Mouse (Mus musculus) limb, embryonic 14.5 days (tissue): ENCODE results near the gene Gm20388. TPM values are rescaled to one million over a fixed set of nuclear protein-coding genes. Genes with fewer than 3 reads are reported as not detected.

Experiments
- ATAC-seq: fragments of 200-750 bp; cut with Nextera tagmentation; 2 replicates; pipeline ENCODE4 v1.8.0; 2017; ENCODE audit warnings: low read depth, moderate number of reproducible peaks, moderate TSS enrichment; ENCODE audit not compliant: low FRiP score
- DNase-seq: peaks from one replicate; pipeline ENCODE4 v3.0.0-alpha.2; 2015; ENCODE audit warnings: low spot score
- H3K27ac ChIP-seq: fragments of 300-500 bp; sonication (generic); replicated peaks from 2 replicates; pipeline ENCODE4 v1.5.1; 2014; ENCODE audit warnings: low read depth, mild to moderate bottlenecking, low read length, moderate library complexity, mixed read lengths
- H3K27me3 ChIP-seq: fragments of 300-500 bp; sonication (generic); 2 replicates; pipeline ENCODE4 v1.6.1; 2014; ENCODE audit warnings: low read length, mixed read lengths; ENCODE audit not compliant: control insufficient read depth, insufficient read depth
- H3K36me3 ChIP-seq: fragments of 300-500 bp; sonication (generic); 2 replicates; pipeline ENCODE4 v1.6.1; 2014; ENCODE audit warnings: mild to moderate bottlenecking, low read length, moderate library complexity, mixed read lengths; ENCODE audit not compliant: control insufficient read depth, insufficient read depth
- H3K4me1 ChIP-seq: fragments of 300-500 bp; sonication (generic); 2 replicates; pipeline ENCODE4 v1.6.1; 2014; ENCODE audit warnings: antibody characterized with exemption, low read length, mixed read lengths; ENCODE audit not compliant: control insufficient read depth, insufficient read depth
- H3K4me2 ChIP-seq: fragments of 300-500 bp; sonication (generic); replicated peaks from 2 replicates; pipeline ENCODE4 v1.6.1; 2014; ENCODE audit warnings: low read depth, mild to moderate bottlenecking, low read length, moderate library complexity; ENCODE audit not compliant: severe bottlenecking
- H3K4me3 ChIP-seq: fragments of 300-500 bp; sonication (generic); replicated peaks from 2 replicates; pipeline ENCODE4 v1.5.1; 2014; ENCODE audit warnings: low read length
- H3K9ac ChIP-seq: fragments of 300-500 bp; sonication (generic); 2 replicates; pipeline ENCODE4 v1.6.1; 2014; ENCODE audit warnings: mild to moderate bottlenecking, low read depth, low read length, moderate library complexity; ENCODE audit not compliant: severe bottlenecking
- H3K9me3 ChIP-seq: fragments of 300-500 bp; sonication (generic); 2 replicates; pipeline ENCODE4 v1.6.1; 2016; ENCODE audit warnings: low read length; ENCODE audit not compliant: control insufficient read depth
- POLR2A ChIP-seq: fragments of 200-500 bp; IDR thresholded peaks from 2 replicates; pipeline ENCODE4 v1.8.0; 2012; ENCODE audit warnings: inconsistent platforms, mild to moderate bottlenecking, moderate library complexity, borderline replicate concordance; ENCODE audit not compliant: insufficient read depth, insufficient read length; ENCODE audit errors: extremely low read depth
- WGBS: fragments of 180-500 bp; shearing (Covaris S2); extraction: QIAGEN DNeasy Blood & Tissue Kit; methylation state at CpG from one replicate; pipeline ENCODE4 v1.1.7; 2014; 5-methylcytosine and 5-hydroxymethylcytosine counted together
- polyA plus RNA-seq, 2 experiments: library from polyadenylated mRNA; depleted of rRNA in 1 of 2; stranded (reverse) in 1 of 2; unstranded in 1 of 2; fragments of >200 nt; fragmentation: Nextera tagmentation in 1 of 2; extraction: Ambion mirVana in 1 of 2; gene quantifications; 2 replicates each; pipeline versions ENCODE4 v1.2.1 to v1.2.3; 2012 to 2014

Gene Gm20388
- polyA plus RNA-seq, 2 experiments, result 1.9 to 49.9 TPM

DNA sequence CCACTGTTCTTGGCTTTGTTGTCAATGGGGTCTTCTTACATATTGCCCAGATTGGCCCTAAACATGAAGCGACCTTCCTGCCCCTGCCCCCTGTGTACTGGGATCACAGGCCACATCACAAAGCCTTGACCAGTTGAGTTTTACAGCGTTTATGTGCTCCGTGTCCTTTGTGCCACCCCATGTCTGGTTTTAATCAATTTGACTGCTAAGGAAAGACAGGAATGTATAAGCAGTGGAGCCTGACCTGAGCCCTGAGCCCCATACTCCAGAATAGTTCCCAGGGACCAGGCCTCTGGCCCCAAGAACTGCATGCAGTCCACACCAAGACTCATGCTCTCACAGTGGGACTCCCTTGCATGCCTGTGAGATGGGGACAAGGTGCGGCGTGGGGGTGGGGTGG lies 2964.5 kb downstream of the Gm20388 start:
- no peaks in the 10 kb centered on the region for H3K36me3 ChIP-seq
- peaks cover 3% of the 10 kb centered on the region; the same call in 1 of the 2 replicates for H3K4me1 ChIP-seq
- H3K4me2 ChIP-seq, result no peak overlapping the region
- DNase-seq (no peak), ATAC-seq (no peak)
- WGBS, result 35% methylated on average over 5 of the region's 5 CpGs
- H3K9me3 ChIP-seq, result no peaks in the 10 kb centered on the region
- no peak for TF ChIP-seq POLR2A
- no peak overlapping the region for H3K9ac ChIP-seq
- H3K4me3 ChIP-seq, result no peak overlapping the region
- H3K27ac ChIP-seq, result no peak overlapping the region
- no peaks in the 10 kb centered on the region for H3K27me3 ChIP-seq

DNA sequence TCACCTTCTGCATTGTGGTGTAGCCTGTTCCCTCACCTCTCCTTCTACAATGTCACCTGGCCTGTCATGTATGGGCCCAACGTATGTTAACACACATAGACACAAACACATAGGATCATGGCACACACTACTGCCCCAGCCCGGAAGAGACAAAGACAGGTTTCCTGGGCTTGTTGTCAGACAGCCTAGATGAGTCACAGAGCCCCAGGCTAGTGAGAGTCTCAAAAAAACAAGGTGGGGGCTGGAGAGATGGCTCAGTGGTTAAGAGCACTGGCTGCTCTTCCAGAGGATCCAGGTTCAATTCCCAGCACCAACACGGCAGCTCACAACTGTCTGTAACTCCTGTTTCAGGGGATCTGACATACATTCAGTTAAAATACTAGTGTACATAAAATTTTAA lies 2967.6 kb downstream of the Gm20388 start:
- no peak for DNase-seq
- H3K36me3 ChIP-seq, result peaks cover 20% of the 10 kb centered on the region

DNA sequence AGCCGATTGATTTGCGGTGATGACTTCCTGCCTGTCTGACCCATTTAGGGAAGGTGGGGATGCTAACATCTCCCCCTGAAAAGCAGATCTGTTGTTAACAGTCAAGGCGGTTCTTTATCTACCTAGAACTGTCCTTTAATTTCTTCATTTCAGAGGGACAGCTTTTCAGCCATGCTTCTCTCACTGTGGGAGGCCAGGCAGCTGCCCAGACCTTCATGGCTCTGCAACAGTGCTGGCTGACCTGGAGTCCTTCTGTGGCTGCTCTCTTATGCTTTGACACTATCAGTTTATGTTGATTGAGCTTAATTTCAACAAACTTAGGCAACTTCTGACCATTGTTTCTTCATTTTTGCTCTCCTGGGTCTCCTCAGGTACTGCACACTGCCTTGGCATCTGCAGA lies 2969.7 kb downstream of the Gm20388 start:
- Histone ChIP-seq H3K36me3 (peaks cover 40% of the 10 kb centered on the region), H3K9ac (no peak overlapping the region), H3K9me3 (no peaks in the 10 kb centered on the region), H3K4me1 (no peaks in the 10 kb centered on the region; the same call in 1 of the 2 replicates), H3K4me3 (no peak overlapping the region), H3K27ac (no peak overlapping the region), H3K4me2 (no peak overlapping the region), H3K27me3 (no peaks in the 10 kb centered on the region)
- WGBS, result 56% methylated on average over 3 of the region's 3 CpGs
- ATAC-seq, result no peak
- no peak for TF ChIP-seq POLR2A
- no peak for DNase-seq

More for the DNA sequence above, 2967.6 kb downstream of the Gm20388 start:
- Histone ChIP-seq H3K4me3 (no peak overlapping the region), H3K4me1 (peaks cover 3% of the 10 kb centered on the region; the same call in 1 of the 2 replicates), H3K4me2 (no peak overlapping the region), H3K9me3 (no peaks in the 10 kb centered on the region), H3K27ac (no peak overlapping the region), H3K27me3 (no peaks in the 10 kb centered on the region), H3K9ac (no peak overlapping the region)
- no peak for ATAC-seq
- WGBS, result 91% methylated on average over 3 of the region's 3 CpGs
- no peak for TF ChIP-seq POLR2A

DNA sequence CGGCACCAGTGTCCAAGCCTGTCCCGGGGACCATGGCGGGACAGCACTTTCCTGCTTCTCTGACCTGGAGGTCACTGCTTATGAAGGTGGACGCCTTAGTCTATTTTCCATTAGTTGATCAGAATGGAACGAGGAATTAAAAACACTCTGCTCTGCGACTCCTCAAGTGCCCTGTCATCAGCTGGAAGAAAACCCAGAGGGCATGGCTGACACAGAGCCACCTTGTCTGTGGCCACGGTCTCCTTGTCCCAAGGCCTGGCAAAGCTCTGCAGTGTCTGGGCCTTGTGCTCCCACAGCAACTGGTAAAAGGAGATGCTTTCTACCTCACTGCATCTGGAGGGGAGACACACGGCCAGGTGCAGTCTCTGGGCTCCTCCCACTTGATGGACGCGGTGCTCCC lies 2973.0 kb downstream of the Gm20388 start:
- TF ChIP-seq POLR2A, result no peak
- Histone ChIP-seq H3K4me2 (no peak overlapping the region), H3K27ac (no peak overlapping the region), H3K4me3 (no peak overlapping the region), H3K9me3 (no peaks in the 10 kb centered on the region), H3K27me3 (no peaks in the 10 kb centered on the region), H3K4me1 (no peaks in the 10 kb centered on the region), H3K9ac (no peak overlapping the region), H3K36me3 (peaks cover 73% of the 10 kb centered on the region)
- no peak for ATAC-seq
- WGBS, result 87% methylated on average over 10 of the region's 10 CpGs
- DNase-seq, result no peak

DNA sequence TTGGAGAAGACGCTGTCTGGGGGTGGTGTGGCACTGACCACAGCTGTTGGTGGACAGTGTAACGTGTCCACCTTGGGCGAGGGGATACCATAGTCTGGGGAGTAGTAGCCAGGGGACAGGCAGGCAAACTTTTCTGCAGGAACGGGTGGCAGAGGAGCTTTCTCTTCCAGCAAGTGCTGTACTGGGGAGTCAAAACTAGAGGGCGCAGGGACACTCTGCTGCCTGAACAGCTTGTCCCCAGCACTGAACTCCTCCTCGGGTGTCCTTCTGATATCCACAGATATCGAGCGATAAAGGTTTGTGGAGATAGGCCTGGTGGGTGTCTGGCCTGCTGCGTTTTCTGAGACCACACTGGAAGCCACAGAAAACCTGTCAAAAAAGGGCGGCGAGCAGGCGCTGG lies 2980.8 kb downstream of the Gm20388 start:
- Histone ChIP-seq H3K4me3 (no peak overlapping the region), H3K36me3 (peaks cover 99% of the 10 kb centered on the region), H3K27ac (no peak overlapping the region), H3K27me3 (no peaks in the 10 kb centered on the region), H3K9ac (no peak overlapping the region), H3K4me2 (no peak overlapping the region), H3K4me1 (no peaks in the 10 kb centered on the region), H3K9me3 (no peaks in the 10 kb centered on the region)
- TF ChIP-seq POLR2A, result no peak
- ATAC-seq (no peak), DNase-seq (no peak)
- WGBS, result 87% methylated on average over 12 of the region's 12 CpGs

DNA sequence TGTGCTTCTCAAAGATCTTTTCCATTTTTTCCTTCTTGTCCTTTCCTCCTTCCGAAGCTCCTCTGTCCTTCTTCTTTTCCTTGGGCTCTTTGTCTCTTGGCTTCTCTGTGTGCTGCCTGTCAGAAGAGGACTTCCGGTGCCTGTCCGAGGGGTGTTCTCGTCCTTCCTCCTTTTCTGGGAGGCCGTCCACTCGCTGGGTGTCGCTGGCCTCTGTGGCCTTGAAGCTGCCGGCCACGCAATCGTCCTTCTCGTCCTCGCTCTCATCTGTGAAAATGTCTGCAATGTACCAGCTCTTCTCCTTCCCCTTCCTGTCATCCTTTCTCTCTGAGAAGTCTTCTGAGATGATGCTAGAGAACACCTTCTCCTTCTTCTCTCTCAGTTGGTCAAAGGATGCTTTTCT lies 2982.8 kb downstream of the Gm20388 start:
- Histone ChIP-seq H3K4me3 (no peak overlapping the region), H3K9me3 (no peaks in the 10 kb centered on the region), H3K9ac (no peak overlapping the region), H3K27ac (no peak overlapping the region), H3K4me2 (no peak overlapping the region), H3K27me3 (no peaks in the 10 kb centered on the region), H3K36me3 (peaks cover 98% of the 10 kb centered on the region), H3K4me1 (no peaks in the 10 kb centered on the region)
- 89% methylated on average over 12 of the region's 12 CpGs for WGBS
- ATAC-seq (no peak), DNase-seq (no peak)
- no peak for TF ChIP-seq POLR2A
